Mouse (Mus musculus) heart, embryonic 15.5 days (tissue): Measurements from ENCODE around the gene Shld1. TPM values are rescaled to one million over a fixed set of nuclear protein-coding genes. Genes with fewer than 3 reads are reported as not detected.

Source experiments
- ATAC-seq: fragments of 200-750 bp; cut with Nextera tagmentation; replicated peaks from 2 replicates; pipeline ENCODE4 v1.8.0; 2017; ENCODE audit warnings: low read depth, moderate TSS enrichment; ENCODE audit not compliant: insufficient number of reproducible peaks, insufficient read depth, low FRiP score
- H3K27ac ChIP-seq: fragments of 300-500 bp; sonication (generic); 2 replicates; pipeline ENCODE4 v1.5.1; 2015; ENCODE audit warnings: mild to moderate bottlenecking, inconsistent platforms
- H3K27me3 ChIP-seq: fragments of 300-500 bp; sonication (generic); 2 replicates; pipeline ENCODE4 v1.6.1; 2015; ENCODE audit warnings: inconsistent platforms
- H3K36me3 ChIP-seq: fragments of 300-500 bp; sonication (generic); 2 replicates; pipeline ENCODE4 v1.6.1; 2015; ENCODE audit warnings: mild to moderate bottlenecking, inconsistent platforms
- H3K4me1 ChIP-seq: fragments of 300-500 bp; sonication (generic); replicated peaks from 2 replicates; pipeline ENCODE4 v1.6.1; 2015; ENCODE audit warnings: inconsistent platforms
- H3K4me2 ChIP-seq: fragments of 300-500 bp; sonication (generic); 2 replicates; pipeline ENCODE4 v1.6.1; 2015; ENCODE audit warnings: inconsistent platforms, mild to moderate bottlenecking, moderate library complexity
- H3K4me3 ChIP-seq: fragments of 300-500 bp; sonication (generic); 2 replicates; pipeline ENCODE4 v1.5.1; 2015; ENCODE audit warnings: mild to moderate bottlenecking, inconsistent platforms
- H3K9ac ChIP-seq: fragments of 300-500 bp; sonication (generic); 2 replicates; pipeline ENCODE4 v1.6.1; 2015; ENCODE audit warnings: mild to moderate bottlenecking, inconsistent platforms
- H3K9me3 ChIP-seq: fragments of 300-500 bp; sonication (generic); replicated peaks from 2 replicates; pipeline ENCODE4 v1.6.1; 2016; ENCODE audit warnings: inconsistent platforms
- WGBS: fragments of 180-500 bp; shearing (Covaris S2); methylation state at CpG from one replicate; pipeline ENCODE4 v1.1.7; 2015; ENCODE audit warnings: mixed read lengths; 5-methylcytosine and 5-hydroxymethylcytosine counted together
- polyA plus RNA-seq: library from polyadenylated mRNA; unstranded; fragments of >200 nt; fragmentation: Nextera tagmentation; extraction: Ambion mirVana; gene quantifications from 2 replicates; pipeline ENCODE4 v1.2.1, GENCODE M21; 2015

Shld1 gene
- polyA plus RNA-seq, 1 experiment from 2014 or later, result 11.5 TPM

DNA sequence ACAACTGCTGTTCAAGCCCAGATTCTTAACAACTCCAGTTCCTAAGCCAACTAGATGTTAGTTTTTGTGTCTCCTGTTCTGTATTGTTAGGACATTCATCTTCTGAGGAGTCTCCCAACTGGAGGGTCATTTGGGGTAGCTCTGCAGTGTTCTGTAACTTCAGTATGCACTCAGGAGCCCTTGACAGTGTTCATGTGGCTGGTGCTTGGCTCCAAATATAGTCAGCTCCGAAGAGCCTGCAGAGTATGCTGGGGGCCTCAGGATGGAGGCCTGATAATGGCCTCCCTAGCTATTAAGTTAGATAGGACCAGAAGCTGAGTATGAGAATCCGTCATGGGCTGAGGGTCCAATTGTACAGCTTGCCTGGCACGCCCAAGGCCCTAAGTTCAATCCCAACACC lies 7.2 kb downstream of the Shld1 start:
- WGBS, result 60% methylated on average over 3 of the region's 3 CpGs
- no peak for ATAC-seq
- Histone ChIP-seq H3K27me3 (no peaks in the 10 kb centered on the region), H3K36me3 (no peaks in the 10 kb centered on the region), H3K4me1 (peaks cover 32% of the 10 kb centered on the region), H3K9ac (no peak overlapping the region), H3K4me2 (no peak overlapping the region), H3K27ac (no peak overlapping the region), H3K4me3 (no peak overlapping the region), H3K9me3 (no peaks in the 10 kb centered on the region)

DNA sequence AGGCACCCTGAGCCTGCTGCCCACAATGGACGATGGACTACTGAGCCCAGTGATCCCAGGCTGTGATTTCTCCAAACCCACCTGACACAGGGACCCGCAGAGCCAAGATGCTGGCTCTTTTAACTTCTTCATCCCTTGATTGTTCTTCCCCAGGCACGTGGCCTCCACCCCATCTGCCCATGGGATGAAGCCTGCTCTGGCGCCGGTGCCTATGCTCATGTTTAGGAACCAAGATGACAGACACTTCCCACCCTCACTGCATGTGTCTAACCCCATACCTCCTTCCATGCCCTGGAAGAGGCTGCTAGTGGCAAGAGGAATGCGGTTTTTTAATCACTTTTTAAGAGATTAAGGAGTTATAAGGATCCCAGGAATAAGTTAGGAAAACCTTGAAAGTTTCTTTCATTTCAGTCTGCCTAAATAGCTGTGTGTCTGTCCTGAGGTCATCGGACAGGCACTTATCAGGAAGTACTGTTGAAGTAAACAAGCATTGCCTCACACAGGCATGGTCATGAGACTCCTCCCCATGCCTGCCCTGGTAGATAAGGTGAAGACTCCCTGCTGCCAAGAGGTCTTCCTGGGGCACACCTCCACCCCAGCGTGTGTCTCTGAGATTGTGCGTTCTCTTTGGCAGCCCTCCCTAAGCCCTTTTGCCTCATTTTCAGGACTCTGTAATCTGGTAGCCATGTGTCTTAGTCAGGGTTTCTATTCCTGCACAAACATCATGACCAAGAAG lies 8.8 kb downstream of the Shld1 start:
- Histone ChIP-seq H3K4me1 (peaks cover 21% of the 10 kb centered on the region), H3K27me3 (no peaks in the 10 kb centered on the region), H3K9me3 (no peaks in the 10 kb centered on the region), H3K27ac (no peak overlapping the region), H3K4me3 (no peak overlapping the region), H3K9ac (no peak overlapping the region), H3K36me3 (no peaks in the 10 kb centered on the region), H3K4me2 (no peak overlapping the region)
- 54% methylated on average over 9 of the region's 9 CpGs for WGBS
- ATAC-seq, result 0 out of 2 replicates have a peak, but pooled peaks have one; percentile 48

DNA sequence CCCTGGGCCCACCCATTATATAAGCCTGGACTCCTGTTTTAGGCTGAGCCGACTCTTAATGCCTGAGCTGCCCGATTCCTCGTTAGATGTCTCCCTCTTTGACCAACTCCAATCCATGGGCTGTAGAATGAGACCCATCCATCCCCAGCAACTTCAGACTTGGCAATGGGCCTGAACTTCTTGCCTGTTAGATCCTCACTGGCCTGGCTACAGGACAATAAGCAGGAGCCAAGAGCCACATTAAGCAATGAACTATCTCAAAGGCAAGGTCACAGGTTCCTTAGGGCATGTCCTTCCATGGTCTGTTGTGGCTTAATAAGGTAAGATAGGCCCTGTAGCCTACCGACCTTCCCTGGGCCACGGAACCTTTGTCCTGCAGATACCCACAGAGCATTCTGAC lies 9.8 kb downstream of the Shld1 start:
- Histone ChIP-seq H3K4me3 (no peak overlapping the region), H3K4me2 (no peak overlapping the region), H3K9ac (no peak overlapping the region), H3K27ac (peak overlapping the region; percentile 18; the same call in 1 of the 2 replicates), H3K9me3 (no peaks in the 10 kb centered on the region), H3K4me1 (peaks cover 21% of the 10 kb centered on the region), H3K27me3 (no peaks in the 10 kb centered on the region), H3K36me3 (no peaks in the 10 kb centered on the region)
- 85% methylated on average over 5 of the region's 5 CpGs for WGBS
- no peak for ATAC-seq

DNA sequence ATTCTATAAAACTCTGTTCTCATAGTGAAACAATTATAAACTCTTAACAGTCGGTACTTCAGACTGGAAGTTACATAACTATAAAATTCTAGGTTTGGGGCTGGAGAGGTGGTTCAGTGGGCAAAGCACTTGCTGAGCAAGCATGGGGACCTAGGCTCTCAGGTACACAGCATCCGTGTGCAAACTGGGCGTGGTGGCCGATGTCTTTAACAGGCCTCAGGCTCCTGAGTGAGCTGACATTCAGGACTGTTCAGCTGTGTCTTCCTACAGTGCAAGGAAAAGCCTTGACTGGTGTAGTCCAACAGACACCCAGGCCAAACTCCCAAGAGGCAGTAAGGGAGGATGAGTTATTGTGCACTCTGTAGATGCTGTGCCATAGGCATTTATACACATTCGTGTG lies 10.5 kb downstream of the Shld1 start:
- H3K27me3 ChIP-seq, result no peaks in the 10 kb centered on the region
- no peak overlapping the region for H3K4me3 ChIP-seq
- H3K9ac ChIP-seq, result no peak overlapping the region
- ATAC-seq, result no peak
- no peak overlapping the region for H3K4me2 ChIP-seq
- no peaks in the 10 kb centered on the region for H3K9me3 ChIP-seq
- WGBS, result 78% methylated on average over 5 of the region's 5 CpGs
- peaks cover 19% of the 10 kb centered on the region for H3K4me1 ChIP-seq
- H3K36me3 ChIP-seq, result no peaks in the 10 kb centered on the region
- H3K27ac ChIP-seq, result no peak overlapping the region

DNA sequence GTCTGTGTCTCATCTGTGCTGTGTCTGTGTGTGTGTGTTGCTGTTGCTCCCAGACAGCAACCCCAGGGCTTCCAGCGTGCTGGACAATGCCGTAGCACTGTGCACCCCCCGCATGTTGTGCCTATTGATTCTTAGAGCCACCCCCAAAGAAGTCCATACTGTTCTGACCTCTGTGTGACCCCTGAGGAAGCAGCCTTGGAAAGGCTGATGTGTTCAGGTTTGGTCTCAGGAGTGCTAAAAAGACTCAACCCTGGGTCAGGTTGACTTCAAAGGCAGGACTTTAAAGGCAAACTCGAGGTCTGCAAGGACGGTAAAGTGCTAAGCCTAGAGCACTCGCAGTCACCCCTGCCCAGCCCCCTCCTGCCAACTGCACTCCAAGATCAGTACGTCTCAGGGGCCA lies 11.0 kb downstream of the Shld1 start:
- H3K9ac ChIP-seq, result no peak overlapping the region
- no peak overlapping the region for H3K4me3 ChIP-seq
- WGBS, result 55% methylated on average over 7 of the region's 7 CpGs
- no peak overlapping the region for H3K4me2 ChIP-seq
- ATAC-seq, result no peak
- peaks cover 19% of the 10 kb centered on the region for H3K4me1 ChIP-seq
- no peaks in the 10 kb centered on the region for H3K27me3 ChIP-seq
- no peaks in the 10 kb centered on the region for H3K9me3 ChIP-seq
- H3K36me3 ChIP-seq, result no peaks in the 10 kb centered on the region
- no peak overlapping the region for H3K27ac ChIP-seq

DNA sequence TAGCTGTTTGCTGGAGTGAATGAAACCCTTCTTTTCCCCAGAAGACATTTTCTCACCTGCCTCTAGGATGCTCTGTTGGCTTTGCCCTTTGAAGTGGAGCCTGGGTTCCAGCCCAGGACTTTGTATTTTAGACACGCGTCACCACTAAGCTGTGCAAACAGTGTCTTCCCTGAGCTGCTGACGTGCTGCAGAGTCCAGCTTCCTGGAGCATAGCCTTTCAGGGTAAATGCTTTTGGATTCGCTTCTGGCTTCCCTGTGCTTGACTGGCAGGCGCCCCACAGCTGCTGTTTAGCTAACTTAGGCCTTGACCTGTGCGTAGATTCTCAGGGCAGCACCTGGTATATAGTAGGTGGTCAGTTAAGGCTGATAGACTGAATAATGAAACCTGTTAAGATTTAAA lies 11.7 kb downstream of the Shld1 start:
- no peak overlapping the region for H3K9ac ChIP-seq
- H3K4me3 ChIP-seq, result no peak overlapping the region
- no peaks in the 10 kb centered on the region for H3K36me3 ChIP-seq
- no peak overlapping the region for H3K4me2 ChIP-seq
- WGBS, result 55% methylated on average over 6 of the region's 6 CpGs
- H3K9me3 ChIP-seq, result no peaks in the 10 kb centered on the region
- peaks cover 19% of the 10 kb centered on the region for H3K4me1 ChIP-seq
- no peaks in the 10 kb centered on the region for H3K27me3 ChIP-seq
- no peak overlapping the region for H3K27ac ChIP-seq
- no peak for ATAC-seq

DNA sequence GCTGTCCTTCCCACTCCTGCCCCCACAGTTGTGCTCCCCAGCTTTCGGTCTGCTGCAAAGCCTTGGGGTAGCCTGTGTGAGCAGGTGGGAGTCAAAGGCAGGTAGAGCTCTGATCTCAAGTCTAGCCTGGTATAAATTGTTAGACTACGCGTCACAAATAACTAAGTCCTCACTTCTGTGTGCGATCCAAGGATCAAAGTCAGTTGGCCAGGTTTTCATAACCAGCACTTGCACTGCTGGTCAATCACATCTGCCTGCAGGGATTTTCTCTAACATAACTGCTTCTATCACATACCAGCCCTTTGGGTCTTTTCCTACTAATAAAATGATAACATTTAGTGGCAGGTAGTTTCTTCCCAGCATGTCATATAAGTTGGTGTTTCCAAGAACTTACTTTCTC lies 14.2 kb downstream of the Shld1 start:
- no peak for ATAC-seq

DNA sequence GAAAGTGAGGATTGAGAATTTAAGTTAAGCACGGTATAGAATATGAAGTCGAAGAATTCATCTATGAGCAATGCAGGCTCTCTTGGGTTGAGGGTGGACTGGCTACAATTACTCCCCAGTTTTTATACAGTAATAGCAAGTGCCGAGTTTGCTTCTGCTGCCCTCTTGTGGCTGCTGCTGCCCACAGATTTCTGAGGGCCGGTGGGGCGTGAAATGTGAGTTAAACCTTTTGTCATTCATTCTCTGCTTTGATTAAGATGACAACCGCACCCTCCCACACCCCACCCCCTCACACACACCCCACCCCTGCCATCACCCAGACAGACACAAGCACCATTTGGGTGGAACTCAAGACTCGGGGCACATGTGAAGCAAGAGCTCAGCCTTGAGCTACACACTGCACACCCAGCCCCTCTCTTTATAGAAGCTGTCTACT lies 14.7 kb downstream of the Shld1 start:
- Histone ChIP-seq H3K9ac (no peak overlapping the region), H3K27me3 (no peaks in the 10 kb centered on the region), H3K27ac (no peak overlapping the region), H3K4me3 (no peak overlapping the region), H3K4me2 (no peak overlapping the region), H3K36me3 (no peaks in the 10 kb centered on the region), H3K4me1 (peaks cover 14% of the 10 kb centered on the region), H3K9me3 (no peaks in the 10 kb centered on the region)
- 16% methylated on average over 7 of the region's 7 CpGs for WGBS
- ATAC-seq, result no peak

More for the DNA sequence above, 14.2 kb downstream of the Shld1 start:
- no peak overlapping the region for H3K27ac ChIP-seq
- 93% methylated on average over 4 of the region's 4 CpGs for WGBS
- H3K4me2 ChIP-seq, result no peak overlapping the region
- no peak overlapping the region for H3K4me3 ChIP-seq
- H3K36me3 ChIP-seq, result no peaks in the 10 kb centered on the region
- H3K4me1 ChIP-seq, result peaks cover 15% of the 10 kb centered on the region
- H3K27me3 ChIP-seq, result no peaks in the 10 kb centered on the region
- H3K9ac ChIP-seq, result no peak overlapping the region
- no peaks in the 10 kb centered on the region for H3K9me3 ChIP-seq

DNA sequence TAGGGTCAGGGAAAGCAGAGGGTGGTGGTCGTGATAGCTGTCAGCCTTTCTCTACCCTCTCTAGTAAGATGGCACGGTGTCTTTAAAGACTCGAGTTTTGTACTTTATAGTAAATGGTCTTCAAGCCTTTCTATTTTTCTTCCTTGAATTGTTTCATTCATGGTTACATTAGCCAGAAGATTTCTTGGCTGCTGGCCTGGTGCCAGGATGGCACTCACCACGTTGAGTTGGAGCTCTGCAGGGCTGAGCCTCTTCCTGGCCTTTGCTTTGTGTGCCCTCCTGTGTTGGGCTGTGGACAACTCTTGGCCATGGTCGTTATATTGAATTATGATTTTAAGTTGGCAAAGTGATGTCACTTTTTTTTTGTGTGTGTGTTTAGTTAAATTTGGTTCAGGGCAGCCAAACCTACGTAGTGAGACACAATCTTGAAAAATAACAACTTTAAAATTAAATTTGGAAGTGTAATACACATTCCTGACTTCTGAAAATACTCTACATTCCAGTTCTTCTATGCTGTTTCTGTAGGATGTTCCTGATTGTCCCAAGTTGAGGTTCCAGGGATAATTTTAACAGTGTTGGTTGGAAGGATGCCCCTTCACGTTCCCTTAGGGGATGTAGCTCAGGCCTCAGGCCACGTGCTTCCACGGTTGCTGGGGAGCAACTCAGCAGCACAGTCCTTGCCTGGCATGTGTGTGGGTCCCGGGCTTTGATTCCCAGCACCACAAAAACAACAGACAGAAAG lies 18.7 kb downstream of the Shld1 start:
- Histone ChIP-seq H3K36me3 (no peaks in the 10 kb centered on the region), H3K9me3 (no peaks in the 10 kb centered on the region), H3K4me2 (no peak overlapping the region), H3K27me3 (no peaks in the 10 kb centered on the region), H3K9ac (no peak overlapping the region), H3K4me3 (no peak overlapping the region), H3K27ac (no peak overlapping the region), H3K4me1 (no peaks in the 10 kb centered on the region)
- no peak for ATAC-seq
- 70% methylated on average over 10 of the region's 10 CpGs for WGBS

DNA sequence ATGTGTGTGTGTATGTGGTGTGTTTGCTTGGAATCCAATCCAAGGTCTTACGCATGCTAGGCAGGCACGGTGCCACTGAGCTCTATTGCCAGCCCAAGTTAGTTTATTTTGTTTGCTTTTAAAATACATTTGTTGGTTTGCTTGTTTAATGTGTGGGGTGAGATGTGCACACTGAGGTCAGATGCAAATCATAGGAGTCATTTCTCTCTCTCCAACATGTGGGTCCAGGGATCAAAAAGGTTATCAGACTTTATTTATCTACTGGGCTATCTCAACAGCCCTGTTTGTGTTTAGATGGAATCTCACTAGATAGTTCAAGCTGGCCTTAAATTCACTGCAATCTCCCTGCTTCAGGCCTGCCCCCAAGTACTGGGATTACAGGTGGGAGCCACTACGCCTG lies 19.6 kb downstream of the Shld1 start:
- Histone ChIP-seq H3K9ac (no peak overlapping the region), H3K9me3 (no peaks in the 10 kb centered on the region), H3K4me2 (no peak overlapping the region), H3K4me3 (no peak overlapping the region), H3K36me3 (no peaks in the 10 kb centered on the region), H3K4me1 (no peaks in the 10 kb centered on the region), H3K27me3 (no peaks in the 10 kb centered on the region), H3K27ac (no peak overlapping the region)
- no peak for ATAC-seq
- WGBS, result 75% methylated on average over 3 of the region's 3 CpGs

DNA sequence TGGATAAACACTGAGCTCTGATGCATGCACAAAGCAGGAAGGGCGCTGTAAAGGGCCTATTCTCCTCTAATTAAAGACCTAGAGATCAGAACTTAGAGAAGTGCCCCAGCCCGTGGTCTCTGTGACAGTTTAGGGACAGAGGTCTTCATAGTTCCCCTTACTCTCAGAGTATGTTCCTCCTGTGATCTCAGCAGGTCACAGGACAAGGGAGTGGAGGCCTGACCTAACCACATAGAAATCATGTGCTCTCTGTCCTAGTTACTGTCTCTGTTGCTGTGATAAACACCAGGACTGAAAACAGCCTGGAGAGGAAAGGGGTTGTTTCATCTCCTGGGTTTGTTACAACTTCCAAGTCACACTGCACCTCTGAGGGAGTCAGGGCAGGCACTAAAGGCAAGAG lies 23.8 kb downstream of the Shld1 start:
- H3K36me3 ChIP-seq, result no peaks in the 10 kb centered on the region
- no peaks in the 10 kb centered on the region for H3K27me3 ChIP-seq
- H3K9ac ChIP-seq, result no peak overlapping the region
- peaks cover 7% of the 10 kb centered on the region; the same call in 1 of the 2 replicates for H3K4me1 ChIP-seq
- H3K4me2 ChIP-seq, result no peak overlapping the region
- ATAC-seq, result no peak
- no peak overlapping the region for H3K4me3 ChIP-seq
- WGBS, result 68% methylated on average over 2 of the region's 2 CpGs
- no peak overlapping the region for H3K27ac ChIP-seq
- no peaks in the 10 kb centered on the region for H3K9me3 ChIP-seq

DNA sequence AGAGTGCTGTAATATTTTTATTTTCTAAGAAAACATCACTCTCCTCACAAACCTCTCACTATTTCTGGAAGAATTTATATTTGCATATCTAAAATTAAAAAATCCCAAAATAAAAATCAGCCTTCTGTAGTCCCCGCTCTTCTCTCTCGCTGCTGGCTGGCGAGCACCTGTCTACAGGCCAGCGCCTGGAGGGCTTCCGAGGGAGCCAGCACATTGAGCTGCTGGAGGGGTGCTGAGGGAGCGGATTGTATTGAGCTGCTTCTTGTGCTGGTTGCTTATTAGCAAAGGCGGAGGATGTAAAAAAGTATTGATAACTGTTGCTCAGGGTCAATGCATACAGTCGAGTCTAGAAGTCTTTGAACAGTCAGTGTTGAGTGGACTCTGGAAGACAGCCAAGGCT lies 25.3 kb downstream of the Shld1 start:
- no peak overlapping the region for H3K9ac ChIP-seq
- H3K27me3 ChIP-seq, result no peaks in the 10 kb centered on the region
- peaks cover 14% of the 10 kb centered on the region for H3K4me1 ChIP-seq
- no peaks in the 10 kb centered on the region for H3K36me3 ChIP-seq
- ATAC-seq, result no peak
- no peak overlapping the region for H3K27ac ChIP-seq
- H3K4me2 ChIP-seq, result no peak overlapping the region
- H3K4me3 ChIP-seq, result no peak overlapping the region
- H3K9me3 ChIP-seq, result no peaks in the 10 kb centered on the region
- WGBS, result 74% methylated on average over 8 of the region's 8 CpGs
